Comparison of ENCODE assay signal across 15 mouse cellular contexts in genomic region chr10:63121961-63122360, GRCm38 (mm10). TPM values are rescaled to one million over a fixed set of nuclear protein-coding genes. Genes with fewer than 3 reads are reported as not detected.
"Had no signal": no experiment of that assay in that cellular context is flagged by ENCODE, and none has a peak within 500 bp of the region (broad histone marks: within the 10 kb centered on the region; RNA-seq: fewer than 3 reads in every experiment).

No protein-coding gene starts in this region.

- H3K27ac ChIP-seq: kidney, postnatal 0 days; layer of hippocampus, adult 2 months; liver, embryonic 14.5 days; lung, embryonic 15.5 days; neural tube, embryonic 13.5 days had no signal

- H3K9me3 ChIP-seq: lung, embryonic 15.5 days; neural tube, embryonic 13.5 days had no signal

- H3K4me1 ChIP-seq: lung, embryonic 15.5 days; megakaryocyte, embryonic 14.5 days; neural tube, embryonic 13.5 days had no signal

- DNase-seq: thymus, adult 18-20 months; thymus, postnatal 36 days had no signal

- H3K9ac ChIP-seq: liver, embryonic 14.5 days; lung, embryonic 15.5 days; neural tube, embryonic 13.5 days had no signal

- H3K36me3 ChIP-seq: lung, embryonic 15.5 days; neural tube, embryonic 13.5 days had no signal

- H3K4me3 ChIP-seq: lung, embryonic 15.5 days; megakaryocyte, embryonic 14.5 days; neural tube, embryonic 13.5 days had no signal

- H3K4me2 ChIP-seq: liver, embryonic 11.5 days; lung, embryonic 15.5 days had no signal

- H3K27me3 ChIP-seq: lung, embryonic 15.5 days; neural tube, embryonic 13.5 days had no signal

RNA-seq across cellular contexts. Expression of gene Atoh7, which starts 22.5 kb away (rescaled TPM):
- polyA plus RNA-seq: kidney, embryonic 14.5 days; large intestine, adult 2 months; liver, embryonic 11.5 days; lung, embryonic 15.5 days; small intestine, adult 2 months; spleen, adult 2 months; stomach, embryonic 16.5 days; testis, adult 2 months had no signal
